ENCODE assay signal across 10 mouse cellular contexts in the genomic region with DNA sequence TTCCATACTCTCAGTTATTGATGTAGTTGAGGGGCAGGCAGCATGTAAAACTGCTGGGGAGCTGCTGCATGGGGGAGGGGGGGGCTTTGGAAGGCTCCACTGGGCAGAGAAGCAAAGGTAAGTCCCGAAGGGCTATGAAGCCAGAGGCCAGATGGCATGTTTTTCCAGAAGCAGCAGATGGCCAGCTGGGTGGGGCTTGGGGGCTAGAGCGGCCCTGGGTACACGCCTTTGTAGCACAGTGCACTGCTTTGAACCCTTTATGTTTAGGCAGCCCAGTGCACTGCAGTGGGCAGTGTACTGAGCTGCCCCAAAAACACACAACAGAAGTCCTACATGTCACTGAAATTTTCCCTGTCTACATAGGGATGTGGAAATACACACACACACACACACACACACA. TPM values are rescaled to one million over a fixed set of nuclear protein-coding genes. Genes with fewer than 3 reads are reported as not detected.
A peak's percentile ranks its signal among the peaks of the same experiment; 100 is the strongest.
DNase-seq lines count a peak whose midpoint lies in the region; ATAC-seq lines count a peak whose summit lies in the region.
"Had no signal": no experiment of that assay in that cellular context is flagged by ENCODE, and none has a peak within 500 bp of the region (broad histone marks: within the 10 kb centered on the region; RNA-seq: fewer than 3 reads in every experiment).

No protein-coding gene starts in this region.

- no peaks in the 10 kb centered on the region for H3K27me3 ChIP-seq in embryonic facial prominence, embryonic 10.5 days (replicated peaks; ENCODE audit: low read depth, poor library complexity, severe bottlenecking)
- H3K27me3 ChIP-seq in intestine, embryonic 16.5 days (replicated peaks; ENCODE audit: control insufficient read depth, insufficient read depth, low read length), result no peaks in the 10 kb centered on the region
- no peaks in the 10 kb centered on the region for H3K27me3 ChIP-seq in midbrain, embryonic 13.5 days

- H3K4me3 ChIP-seq in embryonic facial prominence, embryonic 10.5 days, result no peak overlapping the region
- H3K4me3 ChIP-seq in intestine, embryonic 16.5 days (ENCODE audit: low read length), result no peak overlapping the region
- no peak overlapping the region for H3K4me3 ChIP-seq in midbrain, embryonic 13.5 days (replicated peaks)

- 49% methylated on average over 3 of the region's 3 CpGs for WGBS in embryonic facial prominence, embryonic 10.5 days
- 23% methylated on average over 3 of the region's 3 CpGs for WGBS in intestine, embryonic 16.5 days
- 21% methylated on average over 3 of the region's 3 CpGs for WGBS in midbrain, embryonic 13.5 days

- H3K4me2 ChIP-seq in intestine, embryonic 16.5 days (ENCODE audit: low read depth, low read length), result no peak overlapping the region
- no peak overlapping the region for H3K4me2 ChIP-seq in midbrain, embryonic 13.5 days (replicated peaks)

- ATAC-seq in intestine, embryonic 16.5 days, result peak; percentile 42
- ATAC-seq in midbrain, embryonic 13.5 days, result peak; percentile 89
- no peak for ATAC-seq in frontal cortex, adult (ENCODE audit: low TSS enrichment)

- peaks cover 8% of the 10 kb centered on the region for H3K4me1 ChIP-seq in embryonic facial prominence, embryonic 10.5 days
- peaks cover 9% of the 10 kb centered on the region; the same call in 1 of the 2 replicates for H3K4me1 ChIP-seq in intestine, embryonic 16.5 days (ENCODE audit: control insufficient read depth, insufficient read depth, low read length)
- peaks cover 12% of the 10 kb centered on the region for H3K4me1 ChIP-seq in midbrain, embryonic 13.5 days (replicated peaks)

- H3K9ac ChIP-seq in intestine, embryonic 16.5 days (ENCODE audit: low read depth, low read length), result 0 out of 2 replicates have a peak overlapping the region, but pooled peaks have one; percentile 17
- H3K9ac ChIP-seq in midbrain, embryonic 13.5 days (replicated peaks), result no peak overlapping the region

- H3K27ac ChIP-seq in embryonic facial prominence, embryonic 10.5 days (replicated peaks), result peak overlapping the region; percentile 44; the same call in 1 of the 2 replicates
- peak overlapping the region; percentile 21; the same call in 1 of the 2 replicates for H3K27ac ChIP-seq in intestine, embryonic 16.5 days (ENCODE audit: low read length)
- H3K27ac ChIP-seq in midbrain, embryonic 13.5 days, result peak overlapping the region; percentile 20

- no peaks in the 10 kb centered on the region for H3K36me3 ChIP-seq in embryonic facial prominence, embryonic 10.5 days (replicated peaks)
- no peaks in the 10 kb centered on the region for H3K36me3 ChIP-seq in intestine, embryonic 16.5 days (ENCODE audit: control insufficient read depth, insufficient read depth, low read length)
- no peaks in the 10 kb centered on the region for H3K36me3 ChIP-seq in midbrain, embryonic 13.5 days

- peak; percentile 24 for DNase-seq in adrenal gland, postnatal 10 days
- no peak for DNase-seq in adrenal gland, adult 8-10 months
- peak; percentile 26 for DNase-seq in embryonic facial prominence, embryonic 10.5 days (ENCODE audit: low spot score)
- DNase-seq in left cerebral cortex, adult 9 months (ENCODE audit: low spot score in 2 of 2), result no peak
- DNase-seq in layer of hippocampus, adult 18-20 months (ENCODE audit: low spot score in 2 of 2), result no peak
- DNase-seq: cerebellum, adult 2 months; kidney, adult 18-20 months had no signal

- no peaks in the 10 kb centered on the region for H3K9me3 ChIP-seq in embryonic facial prominence, embryonic 10.5 days
- H3K9me3 ChIP-seq in intestine, embryonic 16.5 days (ENCODE audit: control insufficient read depth, low read length), result no peaks in the 10 kb centered on the region
- H3K9me3 ChIP-seq in midbrain, embryonic 13.5 days, result no peaks in the 10 kb centered on the region

RNA-seq across cellular contexts. Expression of a gene that starts 7.7 kb away (rescaled TPM):
- 100 to 1,000 TPM in 1 of 2 experiments, 10 to 100 TPM in 1; 96.9 to 109 TPM for total RNA-seq in adrenal gland, postnatal 10 days (2021)
- 100 to 1,000 TPM in 3 of 4 experiments, 10 to 100 TPM in 1; 83.5 to 119 (median 106) TPM for total RNA-seq in adrenal gland, adult 8-10 months (2022)
- 45.4 and 46.8 TPM in 2 replicates for polyA plus RNA-seq in embryonic facial prominence, embryonic 10.5 days (2016; fragmentation: Nextera tagmentation; extraction: Ambion mirVana)
- 214 and 254 TPM in 2 replicates for polyA plus RNA-seq in intestine, embryonic 16.5 days (2015; fragmentation: Nextera tagmentation; extraction: Ambion mirVana)
- 49.5 and 52.9 TPM in 2 replicates for polyA plus RNA-seq in midbrain, embryonic 13.5 days (2015; fragmentation: Nextera tagmentation; extraction: Ambion mirVana)
- total RNA-seq in layer of hippocampus, adult 18-20 months (2021), result 10 to 100 TPM; 44.2 to 47.1 TPM

RNA-seq across cellular contexts. Expression of a gene that starts 17.6 kb away (rescaled TPM):
- 1 to 10 TPM; 2.4 to 3.9 TPM for total RNA-seq in adrenal gland, postnatal 10 days (2021)
- 1 to 10 TPM; 2.2 to 3.6 (median 2.8) TPM for total RNA-seq in adrenal gland, adult 8-10 months (2022)
- polyA plus RNA-seq in embryonic facial prominence, embryonic 10.5 days (2016; fragmentation: Nextera tagmentation; extraction: Ambion mirVana), result 0.15 and 0.43 TPM in 2 replicates
- 0.43 and 0.66 TPM in 2 replicates for polyA plus RNA-seq in intestine, embryonic 16.5 days (2015; fragmentation: Nextera tagmentation; extraction: Ambion mirVana)
- polyA plus RNA-seq in midbrain, embryonic 13.5 days (2015; fragmentation: Nextera tagmentation; extraction: Ambion mirVana), result 0.12 and 0.16 TPM in 2 replicates
- under 1 TPM in 1 of 2 experiments, not detected in 1; 0.08 TPM for total RNA-seq in layer of hippocampus, adult 18-20 months (2021)

RNA-seq across cellular contexts. Expression of a gene that starts 33.4 kb away (rescaled TPM):
- 100 to 1,000 TPM in 1 of 2 experiments, 10 to 100 TPM in 1; 84.4 to 108 TPM for total RNA-seq in adrenal gland, postnatal 10 days (2021)
- total RNA-seq in adrenal gland, adult 8-10 months (2022), result 10 to 100 TPM; 51.7 to 68.6 (median 62.8) TPM
- polyA plus RNA-seq in embryonic facial prominence, embryonic 10.5 days (2016; fragmentation: Nextera tagmentation; extraction: Ambion mirVana), result 64.3 and 68.6 TPM in 2 replicates
- 147 and 165 TPM in 2 replicates for polyA plus RNA-seq in intestine, embryonic 16.5 days (2015; fragmentation: Nextera tagmentation; extraction: Ambion mirVana)
- polyA plus RNA-seq in midbrain, embryonic 13.5 days (2015; fragmentation: Nextera tagmentation; extraction: Ambion mirVana), result 50.3 and 51.0 TPM in 2 replicates
- total RNA-seq in layer of hippocampus, adult 18-20 months (2021), result 10 to 100 TPM; 34.6 to 36.9 TPM

RNA-seq across cellular contexts. Expression of a gene that starts 39.2 kb away (rescaled TPM):
- 100 to 1,000 TPM in 1 of 2 experiments, 10 to 100 TPM in 1; 98.7 to 149 TPM for total RNA-seq in adrenal gland, postnatal 10 days (2021)
- total RNA-seq in adrenal gland, adult 8-10 months (2022), result 100 to 1,000 TPM; 106 to 163 (median 148) TPM
- 177 and 186 TPM in 2 replicates for polyA plus RNA-seq in embryonic facial prominence, embryonic 10.5 days (2016; fragmentation: Nextera tagmentation; extraction: Ambion mirVana)
- polyA plus RNA-seq in intestine, embryonic 16.5 days (2015; fragmentation: Nextera tagmentation; extraction: Ambion mirVana), result 165 and 171 TPM in 2 replicates
- polyA plus RNA-seq in midbrain, embryonic 13.5 days (2015; fragmentation: Nextera tagmentation; extraction: Ambion mirVana), result 144 TPM in 2 replicates
- 10 to 100 TPM; 50.5 to 53.0 TPM for total RNA-seq in layer of hippocampus, adult 18-20 months (2021)

RNA-seq across cellular contexts. Expression of a gene that starts 50.7 kb away (rescaled TPM):
- 10 to 100 TPM; 22.0 to 23.1 TPM for total RNA-seq in adrenal gland, postnatal 10 days (2021)
- 10 to 100 TPM; 12.5 to 23.3 (median 22.5) TPM for total RNA-seq in adrenal gland, adult 8-10 months (2022)
- 39.7 and 40.2 TPM in 2 replicates for polyA plus RNA-seq in embryonic facial prominence, embryonic 10.5 days (2016; fragmentation: Nextera tagmentation; extraction: Ambion mirVana)
- polyA plus RNA-seq in intestine, embryonic 16.5 days (2015; fragmentation: Nextera tagmentation; extraction: Ambion mirVana), result 127 and 130 TPM in 2 replicates
- 39.0 and 40.1 TPM in 2 replicates for polyA plus RNA-seq in midbrain, embryonic 13.5 days (2015; fragmentation: Nextera tagmentation; extraction: Ambion mirVana)
- 10 to 100 TPM; 19.6 to 20.9 TPM for total RNA-seq in layer of hippocampus, adult 18-20 months (2021)

Comparison
In these comparisons a context has a peak if more than half of its experiments do, and no peak if none do; other contexts are left out.
1. DNase-seq: peak in adrenal gland, postnatal 10 days (single experiment) and embryonic facial prominence, embryonic 10.5 days (single experiment); none in adrenal gland, adult 8-10 months (single experiment), left cerebral cortex, adult 9 months (0 of 2) and layer of hippocampus, adult 18-20 months (0 of 2).
2. Peak in every context shown above with its lines, with median percentiles within 50 percentile points of each other: H3K27ac ChIP-seq.